Mouse (Mus musculus): Measurements from ENCODE around the gene Osbp2.

DNA sequence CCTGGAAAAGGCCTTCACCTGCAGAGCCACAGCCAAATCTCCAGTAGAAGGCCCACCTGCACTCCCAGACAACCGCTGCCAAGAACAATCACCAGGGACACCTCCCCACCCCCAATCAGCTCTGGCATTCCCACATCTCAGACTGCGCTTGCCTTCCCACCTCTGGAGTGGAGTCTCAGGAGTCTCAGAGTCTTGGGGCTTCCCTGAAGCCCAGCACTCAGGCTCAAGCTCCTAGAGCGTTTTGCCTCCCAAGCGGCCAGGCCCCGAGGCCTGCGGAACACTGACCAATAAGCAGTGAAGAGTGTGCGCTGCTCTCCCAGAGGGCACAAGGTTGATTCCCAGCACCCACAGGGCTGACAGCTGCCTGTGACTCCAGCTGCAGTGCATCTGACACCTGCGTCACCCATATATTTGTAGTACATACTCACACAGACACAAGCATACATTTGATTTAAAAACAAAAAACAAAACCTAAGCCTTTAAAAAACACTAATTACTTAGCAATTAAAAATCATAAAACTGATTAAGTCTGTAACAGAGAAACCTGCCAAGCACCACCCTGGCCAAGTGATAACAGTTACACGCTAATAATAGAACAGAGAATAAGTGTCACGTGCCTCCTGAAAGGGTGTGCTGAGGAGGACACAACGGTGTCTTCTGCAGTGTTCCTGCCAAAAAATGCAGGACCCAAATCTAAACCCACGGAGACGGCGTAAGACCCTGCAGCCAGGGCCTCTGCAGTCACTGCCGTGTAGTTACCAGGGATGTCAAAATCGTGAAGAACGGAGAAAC, 19.6 kb downstream of the Osbp2 start:
- TF ChIP-seq CTCF (IDR thresholded peaks at IDR 0.05; ENCODE audit: control insufficient read depth, insufficient read depth, insufficient read length) (no peak), MAX (IDR thresholded peaks at IDR 0.05) (no peak), CEBPB (IDR thresholded peaks at IDR 0.05; ENCODE audit: low read depth) (no peak), USF1 (IDR thresholded peaks at IDR 0.05; ENCODE audit: low read depth) (no peak), MYOG (IDR thresholded peaks at IDR 0.05; ENCODE audit: control insufficient read depth, extremely low read depth, insufficient read length) (no peak), FOSL1 (IDR thresholded peaks at IDR 0.05; ENCODE audit: insufficient read depth, low read length, poor library complexity, severe bottlenecking) (no peak), MYOD1 (IDR thresholded peaks at IDR 0.05; ENCODE audit: control insufficient read depth, insufficient read length, low read depth) (no peak)

All from C2C12 (cell line).